Mouse (Mus musculus) midbrain, embryonic 14.5 days (tissue): Measurements from ENCODE around the gene Zfp42. TPM values are rescaled to one million over a fixed set of nuclear protein-coding genes. Genes with fewer than 3 reads are reported as not detected.

ENCODE experiments used
- ATAC-seq: fragments of 200-750 bp; cut with Nextera tagmentation; 2 replicates; pipeline ENCODE4 v1.8.0; 2017; ENCODE audit warnings: moderate number of reproducible peaks, moderate library complexity; ENCODE audit not compliant: low FRiP score, low TSS enrichment
- DNase-seq: peaks from one replicate; pipeline ENCODE4 v3.0.0-alpha.2; 2015
- H3K27ac ChIP-seq: fragments of 300-500 bp; sonication (generic); replicated peaks from 2 replicates; pipeline ENCODE4 v1.5.1; 2014; ENCODE audit warnings: mild to moderate bottlenecking, low read depth, low read length, moderate library complexity
- H3K27me3 ChIP-seq: fragments of 300-500 bp; sonication (generic); 2 replicates; pipeline ENCODE4 v1.6.1; 2014; ENCODE audit warnings: low read length, control low read depth, mixed read lengths; ENCODE audit not compliant: control insufficient read depth, insufficient read depth
- H3K36me3 ChIP-seq: fragments of 300-500 bp; sonication (generic); 2 replicates; pipeline ENCODE4 v1.6.1; 2014; ENCODE audit warnings: low read length, control low read depth; ENCODE audit not compliant: control insufficient read depth, insufficient read depth
- H3K4me1 ChIP-seq: fragments of 300-500 bp; sonication (generic); 2 replicates; pipeline ENCODE4 v1.6.1; 2014; ENCODE audit warnings: mild to moderate bottlenecking, antibody characterized with exemption, low read length, control low read depth; ENCODE audit not compliant: control insufficient read depth, insufficient read depth
- H3K4me2 ChIP-seq: fragments of 300-500 bp; sonication (generic); 2 replicates; pipeline ENCODE4 v1.6.1; 2014; ENCODE audit warnings: mild to moderate bottlenecking, low read length, moderate library complexity
- H3K4me3 ChIP-seq: fragments of 300-500 bp; sonication (generic); replicated peaks from 2 replicates; pipeline ENCODE4 v1.5.1; 2014; ENCODE audit warnings: low read depth, low read length
- H3K9ac ChIP-seq: fragments of 300-500 bp; sonication (generic); replicated peaks from 2 replicates; pipeline ENCODE4 v1.6.1; 2014; ENCODE audit warnings: mild to moderate bottlenecking, low read length, moderate library complexity
- H3K9me3 ChIP-seq: fragments of 300-500 bp; sonication (generic); 2 replicates; pipeline ENCODE4 v1.6.1; 2016; ENCODE audit warnings: low read length, control low read depth, mixed read lengths; ENCODE audit not compliant: control insufficient read depth
- WGBS: fragments of 180-500 bp; shearing (Covaris S2); extraction: QIAGEN DNeasy Blood & Tissue Kit; methylation state at CpG from one replicate; pipeline ENCODE4 v1.1.7; 2014; 5-methylcytosine and 5-hydroxymethylcytosine counted together
- polyA plus RNA-seq: library from polyadenylated mRNA; unstranded; fragments of >200 nt; fragmentation: Nextera tagmentation; extraction: Ambion mirVana; gene quantifications from 2 replicates; pipeline ENCODE4 v1.2.1, GENCODE M21; 2014

Gene Zfp42
- polyA plus RNA-seq, 1 experiment from 2014 or later, result not detected

GRCm38 (mm10) chr8:43283231-43283630, 23.5 kb downstream of the Zfp42 start:
- Histone ChIP-seq H3K9me3 (no peaks in the 10 kb centered on the region), H3K27me3 (no peaks in the 10 kb centered on the region), H3K4me1 (no peaks in the 10 kb centered on the region), H3K4me3 (no peak overlapping the region), H3K27ac (no peak overlapping the region), H3K9ac (no peak overlapping the region), H3K4me2 (no peak overlapping the region), H3K36me3 (no peaks in the 10 kb centered on the region)
- 92% methylated on average over 7 of the region's 7 CpGs for WGBS
- ATAC-seq, result no peak
- no peak for DNase-seq

DNA sequence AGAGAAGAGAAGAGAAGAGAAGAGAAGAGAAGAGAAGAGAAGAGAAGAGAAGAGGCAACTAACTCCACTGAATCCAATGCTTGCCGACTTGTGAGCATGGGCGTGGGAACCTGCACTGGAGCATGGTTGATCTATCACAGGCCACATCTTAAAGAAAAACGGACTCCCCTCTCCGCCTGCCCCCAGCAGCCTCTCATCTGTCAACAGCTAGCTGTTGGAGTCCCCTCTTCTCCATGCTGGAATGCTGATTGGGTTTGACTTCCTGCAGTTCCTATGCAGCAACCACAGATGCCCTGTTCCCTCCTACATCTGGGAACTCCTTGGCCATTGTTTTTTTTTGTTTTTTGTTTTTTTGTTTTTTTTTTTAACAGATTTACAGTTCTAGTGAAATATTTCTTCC, 28.4 kb downstream of the Zfp42 start:
- Histone ChIP-seq H3K36me3 (no peaks in the 10 kb centered on the region), H3K9ac (no peak overlapping the region), H3K4me1 (no peaks in the 10 kb centered on the region), H3K27ac (no peak overlapping the region), H3K9me3 (no peaks in the 10 kb centered on the region), H3K4me2 (no peak overlapping the region), H3K4me3 (no peak overlapping the region), H3K27me3 (no peaks in the 10 kb centered on the region)
- ATAC-seq, result no peak
- no peak for DNase-seq
- 68% methylated on average over 4 of the region's 4 CpGs for WGBS

DNA sequence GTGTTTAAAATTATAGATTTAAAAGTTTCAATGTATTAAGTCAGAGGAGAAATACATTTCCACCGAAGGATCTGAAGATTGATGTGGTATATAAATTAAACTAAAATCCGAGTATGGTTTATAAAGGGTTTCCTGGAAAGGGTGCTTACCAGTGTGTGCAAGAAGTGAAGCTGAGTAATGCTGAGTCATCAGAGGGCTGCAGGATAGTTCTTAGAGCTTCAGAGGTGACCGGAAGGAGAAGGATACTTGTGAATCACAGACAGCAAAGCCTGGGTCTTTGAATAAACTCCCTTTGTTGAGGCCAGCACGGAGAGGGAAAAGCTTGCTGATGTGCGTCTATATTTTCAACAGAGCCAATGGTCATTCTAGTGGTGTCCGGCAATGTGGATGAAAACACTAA, 45.8 kb downstream of the Zfp42 start:
- no peaks in the 10 kb centered on the region for H3K36me3 ChIP-seq
- DNase-seq, result no peak
- no peaks in the 10 kb centered on the region for H3K9me3 ChIP-seq
- no peak overlapping the region for H3K9ac ChIP-seq
- H3K4me2 ChIP-seq, result no peak overlapping the region
- H3K27ac ChIP-seq, result no peak overlapping the region
- 89% methylated on average over 6 of the region's 6 CpGs for WGBS
- ATAC-seq, result no peak
- H3K27me3 ChIP-seq, result no peaks in the 10 kb centered on the region
- no peaks in the 10 kb centered on the region for H3K4me1 ChIP-seq
- H3K4me3 ChIP-seq, result no peak overlapping the region

DNA sequence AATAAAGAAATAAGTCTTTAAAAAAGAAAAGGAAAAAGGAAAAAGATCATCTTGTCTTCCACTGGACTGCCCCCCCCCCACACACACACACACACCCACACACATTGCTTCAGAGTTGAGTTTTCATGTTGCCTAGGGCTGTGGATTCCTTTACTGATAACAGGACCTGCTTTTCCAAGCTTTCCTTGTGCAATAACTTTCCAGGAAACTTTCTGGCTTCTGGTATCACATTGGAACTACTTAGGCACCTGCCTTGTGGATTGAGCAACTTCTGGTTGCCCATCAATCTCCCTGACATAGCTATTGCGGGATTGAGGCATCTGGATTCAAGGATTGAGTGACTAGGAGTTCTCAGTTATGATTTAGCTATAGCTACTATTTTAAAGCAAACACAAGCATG, 48.9 kb downstream of the Zfp42 start:
- no peak overlapping the region for H3K9ac ChIP-seq
- no peaks in the 10 kb centered on the region for H3K4me1 ChIP-seq
- 90% methylated on average over 1 of the region's 1 CpGs for WGBS
- H3K36me3 ChIP-seq, result no peaks in the 10 kb centered on the region
- no peak overlapping the region for H3K4me2 ChIP-seq
- H3K27me3 ChIP-seq, result no peaks in the 10 kb centered on the region
- no peak for DNase-seq
- no peak overlapping the region for H3K27ac ChIP-seq
- no peak overlapping the region for H3K4me3 ChIP-seq
- ATAC-seq, result no peak
- H3K9me3 ChIP-seq, result no peaks in the 10 kb centered on the region

DNA sequence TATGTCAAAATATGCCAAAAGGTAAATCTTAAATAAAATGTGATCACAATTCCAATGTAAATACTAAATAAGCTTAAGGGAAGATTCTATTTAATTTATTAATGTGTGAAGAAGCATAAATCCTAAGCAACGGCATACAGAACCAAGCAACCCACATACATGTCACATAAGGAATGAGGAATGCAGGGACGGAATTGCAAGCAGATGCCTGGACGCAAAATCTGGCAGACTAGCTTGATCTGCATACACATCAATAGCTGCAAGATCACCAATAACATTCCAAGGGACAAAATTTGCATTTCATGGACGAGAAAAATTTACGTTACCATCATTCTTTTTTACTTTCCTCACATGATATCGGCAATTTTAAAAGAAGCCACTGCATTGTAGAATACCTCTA, 51.1 kb downstream of the Zfp42 start:
- no peak overlapping the region for H3K4me2 ChIP-seq
- H3K36me3 ChIP-seq, result no peaks in the 10 kb centered on the region
- H3K4me1 ChIP-seq, result no peaks in the 10 kb centered on the region
- no peaks in the 10 kb centered on the region for H3K9me3 ChIP-seq
- ATAC-seq (no peak), DNase-seq (no peak)
- WGBS, result 80% methylated on average over 6 of the region's 6 CpGs
- no peak overlapping the region for H3K4me3 ChIP-seq
- H3K27me3 ChIP-seq, result no peaks in the 10 kb centered on the region
- H3K9ac ChIP-seq, result no peak overlapping the region
- H3K27ac ChIP-seq, result no peak overlapping the region

DNA sequence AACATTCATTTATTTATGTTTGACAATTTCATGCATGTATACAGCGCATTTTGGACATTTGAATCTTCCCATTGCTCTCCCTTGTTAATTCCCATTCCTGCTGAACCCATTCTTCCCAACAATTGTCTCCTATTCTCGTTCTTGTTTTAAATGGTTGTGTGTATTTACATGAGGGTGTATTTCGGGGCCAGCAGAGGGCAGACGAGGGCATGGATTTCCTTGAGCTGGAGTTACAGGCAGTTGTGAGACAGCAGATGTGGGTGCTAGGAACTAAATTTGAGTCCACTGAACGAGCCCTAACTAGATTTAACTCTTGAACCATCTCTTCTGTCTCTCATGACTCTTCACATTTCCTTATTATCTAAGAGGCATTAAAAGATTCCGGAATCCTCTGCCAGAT, 55.1 kb downstream of the Zfp42 start:
- H3K9me3 ChIP-seq, result no peaks in the 10 kb centered on the region
- ATAC-seq, result no peak
- H3K27me3 ChIP-seq, result no peaks in the 10 kb centered on the region
- no peak overlapping the region for H3K4me2 ChIP-seq
- DNase-seq, result no peak
- no peak overlapping the region for H3K27ac ChIP-seq
- no peaks in the 10 kb centered on the region for H3K36me3 ChIP-seq
- WGBS, result 81% methylated on average over 6 of the region's 6 CpGs
- H3K4me1 ChIP-seq, result no peaks in the 10 kb centered on the region
- no peak overlapping the region for H3K4me3 ChIP-seq
- no peak overlapping the region for H3K9ac ChIP-seq

DNA sequence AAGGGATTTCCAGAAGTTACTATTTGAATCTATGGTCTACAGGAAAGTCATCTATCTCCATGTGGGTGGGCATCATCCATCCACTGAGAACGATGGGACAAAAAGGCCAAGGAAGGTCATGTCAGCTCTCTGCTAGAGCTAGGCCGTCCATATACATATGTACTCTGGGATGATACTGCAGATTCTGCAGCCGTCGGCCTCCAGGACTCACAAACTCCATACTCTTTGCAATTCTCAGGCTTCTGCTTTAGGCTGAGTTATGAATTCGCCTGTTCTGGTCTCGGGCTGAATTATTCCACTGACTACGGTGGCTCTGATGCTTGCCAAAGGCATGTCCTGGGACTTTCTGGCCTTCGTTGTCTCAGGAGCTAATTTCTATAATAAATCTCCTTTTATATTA, 58.1 kb downstream of the Zfp42 start:
- Histone ChIP-seq H3K4me2 (no peak overlapping the region), H3K4me3 (no peak overlapping the region), H3K36me3 (no peaks in the 10 kb centered on the region), H3K9me3 (no peaks in the 10 kb centered on the region), H3K27ac (no peak overlapping the region), H3K27me3 (no peaks in the 10 kb centered on the region), H3K4me1 (no peaks in the 10 kb centered on the region), H3K9ac (no peak overlapping the region)
- no peak for ATAC-seq
- 94% methylated on average over 8 of the region's 8 CpGs for WGBS
- DNase-seq, result no peak

Other genes with a start within 250 kb of the Zfp42 start
- gene Triml1, start 165.5 kb downstream of the Zfp42 start, polyA plus RNA-seq, result not detected in 2 replicates
- not detected in 2 replicates for gene Triml2, start 126.4 kb downstream of the Zfp42 start, polyA plus RNA-seq
- not detected in 2 replicates for gene Adam26b, start 221.1 kb upstream of the Zfp42 start, polyA plus RNA-seq